Comparison of ENCODE assay signal across 5 mouse cellular contexts in the genomic region with DNA sequence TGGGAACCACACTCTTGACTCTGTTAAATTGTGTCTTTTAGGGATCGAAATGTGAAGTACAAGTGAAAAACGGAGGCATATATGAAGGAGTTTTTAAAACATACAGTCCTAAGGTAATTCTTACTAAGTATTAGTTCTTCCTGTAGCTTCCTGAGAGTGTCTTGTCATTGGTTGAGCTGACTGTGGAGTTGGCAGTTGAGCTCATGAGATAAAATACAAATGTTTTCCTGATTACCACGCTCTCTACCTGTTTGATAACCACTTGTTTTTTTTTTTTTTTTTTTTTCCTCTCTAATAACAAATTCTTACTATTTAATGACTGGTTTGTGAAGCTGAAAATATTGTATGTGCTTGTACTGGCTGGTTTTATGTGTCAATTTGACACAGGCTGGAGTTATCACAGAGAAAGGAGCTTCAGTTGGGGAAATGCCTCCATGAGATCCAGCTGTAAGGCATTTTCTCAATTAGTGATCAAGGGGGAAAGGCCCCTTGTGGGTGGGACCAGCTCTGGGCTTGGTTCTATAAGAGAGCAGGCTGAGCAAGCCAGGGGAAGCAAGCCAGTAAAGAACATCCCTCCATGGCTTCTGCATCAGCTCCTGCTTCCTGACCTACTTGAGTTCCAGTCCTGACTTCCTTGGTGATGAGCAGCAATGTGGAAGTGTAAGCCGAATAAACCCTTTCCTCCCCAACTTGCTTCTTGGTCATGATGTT. TPM values are rescaled to one million over a fixed set of nuclear protein-coding genes. Genes with fewer than 3 reads are reported as not detected.
DNase-seq lines count a peak whose midpoint lies in the region; ATAC-seq lines count a peak whose summit lies in the region.
"Not testable (repeated sequence)": the region's sequence is repeated elsewhere in the genome, so short reads cannot be mapped to it uniquely, and the experiment has no call there.

No protein-coding gene starts in this region.

- not testable (repeated sequence) for H3K9me3 ChIP-seq in liver, embryonic 11.5 days (ENCODE audit: control insufficient read depth, low read length); liver, embryonic 13.5 days (replicated peaks); liver, embryonic 15.5 days (replicated peaks)

- peak; percentile 41 for DNase-seq in c-Kit-positive CD71-positive TER-119-negative erythroid progenitor cells, embryonic 14.5 days (ENCODE audit: low read depth)
- not testable (repeated sequence) for DNase-seq in liver, embryonic 11.5 days (ENCODE audit: low spot score)
- DNase-seq in liver, embryonic 13.5 days: peak; percentile 13

- H3K4me1 ChIP-seq in liver, embryonic 11.5 days (replicated peaks; ENCODE audit: control insufficient read depth, insufficient read depth, low read length): peaks cover 15% of the 10 kb centered on the region
- H3K4me1 ChIP-seq in liver, embryonic 13.5 days (replicated peaks): peaks cover 46% of the 10 kb centered on the region
- H3K4me1 ChIP-seq in liver, embryonic 15.5 days (replicated peaks): peaks cover 46% of the 10 kb centered on the region

- H3K9ac ChIP-seq in liver, embryonic 11.5 days (ENCODE audit: low read depth, low read length); liver, embryonic 13.5 days; liver, embryonic 15.5 days: not testable (repeated sequence)

- peak; percentile 70 for ATAC-seq in liver, embryonic 11.5 days (replicated peaks; ENCODE audit: low FRiP score)
- peak; percentile 80 for ATAC-seq in liver, embryonic 13.5 days (ENCODE audit: low read depth)
- peak; percentile 63; the same call in 1 of the 2 replicates for ATAC-seq in liver, embryonic 15.5 days (ENCODE audit: insufficient read depth)
- peak; percentile 55; the same call in 1 of the 2 replicates for ATAC-seq in megakaryocyte progenitor cell, adult 5-6 weeks (replicated peaks; ENCODE audit: poor library complexity)

- H3K4me3 ChIP-seq in liver, embryonic 11.5 days (ENCODE audit: low read depth, low read length); liver, embryonic 13.5 days (replicated peaks); liver, embryonic 15.5 days (replicated peaks): not testable (repeated sequence)

- H3K27ac ChIP-seq in liver, embryonic 11.5 days (ENCODE audit: low read depth, low read length): peak overlapping the region; percentile 13; the same call in 1 of the 2 replicates
- H3K27ac ChIP-seq in liver, embryonic 13.5 days: peak overlapping the region; percentile 65
- 0 out of 2 replicates have a peak overlapping the region, but pooled peaks have one; percentile 56 for H3K27ac ChIP-seq in liver, embryonic 15.5 days (replicated peaks)

- WGBS in liver, embryonic 11.5 days: 76% methylated on average over 4 of the region's 4 CpGs
- WGBS in liver, embryonic 13.5 days (ENCODE audit: insufficient replicate concordance): 58% methylated on average over 4 of the region's 4 CpGs
- WGBS in liver, embryonic 15.5 days (ENCODE audit: insufficient replicate concordance): 55% methylated on average over 4 of the region's 4 CpGs

- H3K27me3 ChIP-seq in liver, embryonic 11.5 days (replicated peaks; ENCODE audit: control insufficient read depth, insufficient read depth, low read length); liver, embryonic 13.5 days; liver, embryonic 15.5 days: not testable (repeated sequence)

- peaks cover 20% of the 10 kb centered on the region for H3K36me3 ChIP-seq in liver, embryonic 11.5 days (ENCODE audit: control insufficient read depth, insufficient read depth, low read length)
- H3K36me3 ChIP-seq in liver, embryonic 13.5 days: peaks cover 29% of the 10 kb centered on the region
- peaks cover 32% of the 10 kb centered on the region for H3K36me3 ChIP-seq in liver, embryonic 15.5 days (replicated peaks)

- H3K4me2 ChIP-seq in liver, embryonic 11.5 days: peak overlapping the region; percentile 42
- H3K4me2 ChIP-seq in liver, embryonic 13.5 days: peak overlapping the region; percentile 30
- H3K4me2 ChIP-seq in liver, embryonic 15.5 days: peak overlapping the region; percentile 6; the same call in 1 of the 2 replicates

RNA-seq across cellular contexts. Expression of a gene that starts 36.9 kb away (rescaled TPM):
- 49.8 and 63.9 TPM in 2 replicates for polyA plus RNA-seq in liver, embryonic 11.5 days (2014; fragmentation: Nextera tagmentation; extraction: Ambion mirVana)
- polyA plus RNA-seq in liver, embryonic 13.5 days (2015; fragmentation: Nextera tagmentation; extraction: Ambion mirVana): 16.0 and 17.6 TPM in 2 replicates
- 20.4 and 23.0 TPM in 2 replicates for polyA plus RNA-seq in liver, embryonic 15.5 days (2015; fragmentation: Nextera tagmentation; extraction: Ambion mirVana)
- total RNA-seq in megakaryocyte progenitor cell, adult 5-6 weeks (2015): 67.4 and 85.0 TPM in 2 replicates
- 30.1 and 49.8 TPM in 2 replicates for total RNA-seq in megakaryocyte progenitor cell, adult 5-6 weeks (2017)

Comparison
In these comparisons a context has a peak if more than half of its experiments do, and no peak if none do; other contexts are left out.
1. H3K27ac ChIP-seq: peak in every context shown above with its lines; median percentile 65 in liver, embryonic 13.5 days; 56 in liver, embryonic 15.5 days; 13 in liver, embryonic 11.5 days.